Mouse (Mus musculus): ENCODE data around the gene Serpina1b.
"Not testable (repeated sequence)": the region's sequence is repeated elsewhere in the genome, so short reads cannot be mapped to it uniquely, and the experiment has no call there.

Serpina1b gene

GRCm38 (mm10) chr12:103830273-103830672, at the start of gene Serpina1b:
Gene Serpina1b, minus strand, starts transcription at chr12:103830373.
- not testable (repeated sequence) for DNase-seq (ENCODE audit: low spot score in 2 of 2)

- DNase-seq (ENCODE audit: low spot score in 2 of 2): not testable (repeated sequence)
Measured at GRCm38 (mm10) chr12:103866873-103867272, 36.7 kb upstream of the Serpina1b start.

GRCm38 (mm10) chr12:103863101-103863974, 33.2 kb upstream of the Serpina1b start, which contains the start of gene Serpina1a:
Gene Serpina1a, minus strand, starts transcription at chr12:103863562.
- not testable (repeated sequence) for DNase-seq (ENCODE audit: low spot score in 2 of 2)

- no peak for DNase-seq (ENCODE audit: low spot score in 2 of 2)
Measured at GRCm38 (mm10) chr12:103860976-103861375, 30.8 kb upstream of the Serpina1b start.

- DNase-seq (ENCODE audit: low spot score in 2 of 2): not testable (repeated sequence)
Measured at GRCm38 (mm10) chr12:103860571-103860970, 30.4 kb upstream of the Serpina1b start.

GRCm38 (mm10) chr12:103859584-103859983, 29.4 kb upstream of the Serpina1b start:
- not testable (repeated sequence) for DNase-seq (ENCODE audit: low spot score in 2 of 2)

GRCm38 (mm10) chr12:103853032-103853431, 22.9 kb upstream of the Serpina1b start:
- not testable (repeated sequence) for DNase-seq (ENCODE audit: low spot score in 2 of 2)

- DNase-seq (ENCODE audit: low spot score in 2 of 2): not testable (repeated sequence)
Measured at GRCm38 (mm10) chr12:103827661-103828372, 2.4 kb downstream of the Serpina1b start.

GRCm38 (mm10) chr12:103823826-103824225, 6.3 kb downstream of the Serpina1b start:
- not testable (repeated sequence) for DNase-seq (ENCODE audit: low spot score in 2 of 2)

GRCm38 (mm10) chr12:103773246-103773851, 56.8 kb downstream of the Serpina1b start, which contains the start of gene Serpina1d:
Gene Serpina1d, minus strand, starts transcription at chr12:103773592.
- DNase-seq (ENCODE audit: low spot score in 2 of 2): not testable (repeated sequence)

GRCm38 (mm10) chr12:103770597-103770996, 59.6 kb downstream of the Serpina1b start:
- DNase-seq (ENCODE audit: low spot score in 2 of 2): not testable (repeated sequence)

- DNase-seq (ENCODE audit: low spot score in 2 of 2): not testable (repeated sequence)
Measured at GRCm38 (mm10) chr12:103763083-103763482, 67.1 kb downstream of the Serpina1b start.

- not testable (repeated sequence) for DNase-seq (ENCODE audit: low spot score in 2 of 2)
Measured at GRCm38 (mm10) chr12:103760316-103760715, 69.9 kb downstream of the Serpina1b start.

GRCm38 (mm10) chr12:103745957-103746356, 84.2 kb downstream of the Serpina1b start:
- not testable (repeated sequence) for DNase-seq (ENCODE audit: low spot score in 2 of 2)

- DNase-seq (ENCODE audit: low spot score in 2 of 2): not testable (repeated sequence)
Measured at GRCm38 (mm10) chr12:103737791-103738580, 92.2 kb downstream of the Serpina1b start.

GRCm38 (mm10) chr12:103735566-103735965, 94.6 kb downstream of the Serpina1b start:
- DNase-seq (ENCODE audit: low spot score in 2 of 2): not testable (repeated sequence)

GRCm38 (mm10) chr12:103735101-103735500, 95.1 kb downstream of the Serpina1b start:
- DNase-seq (ENCODE audit: low spot score in 2 of 2): not testable (repeated sequence)

- DNase-seq (ENCODE audit: low spot score in 2 of 2): no peak
Measured at GRCm38 (mm10) chr12:103711537-103711936, 118.6 kb downstream of the Serpina1b start.

- DNase-seq (ENCODE audit: low spot score in 2 of 2): no peak
Measured at GRCm38 (mm10) chr12:103710405-103710804, 119.8 kb downstream of the Serpina1b start.

- no peak for DNase-seq (ENCODE audit: low spot score in 2 of 2)
Measured at GRCm38 (mm10) chr12:103706113-103706512, 124.1 kb downstream of the Serpina1b start.

GRCm38 (mm10) chr12:103705547-103705946, 124.6 kb downstream of the Serpina1b start:
- DNase-seq (ENCODE audit: low spot score in 2 of 2): no peak
